Mouse (Mus musculus) cerebellum, postnatal 4 days (tissue): ENCODE measurements around the gene Dcdc2c.

Experiments used
- DNase-seq, 2 experiments: peaks; one replicate each; pipeline ENCODE4 v3.0.0; 2022; ENCODE audit warnings: low spot score in 2 of 2, mixed read lengths in 1 of 2

The Dcdc2c gene

GRCm38 (mm10) chr12:28458786-28459185 lies 93.4 kb downstream of the Dcdc2c start:
- DNase-seq: no peak

DNA sequence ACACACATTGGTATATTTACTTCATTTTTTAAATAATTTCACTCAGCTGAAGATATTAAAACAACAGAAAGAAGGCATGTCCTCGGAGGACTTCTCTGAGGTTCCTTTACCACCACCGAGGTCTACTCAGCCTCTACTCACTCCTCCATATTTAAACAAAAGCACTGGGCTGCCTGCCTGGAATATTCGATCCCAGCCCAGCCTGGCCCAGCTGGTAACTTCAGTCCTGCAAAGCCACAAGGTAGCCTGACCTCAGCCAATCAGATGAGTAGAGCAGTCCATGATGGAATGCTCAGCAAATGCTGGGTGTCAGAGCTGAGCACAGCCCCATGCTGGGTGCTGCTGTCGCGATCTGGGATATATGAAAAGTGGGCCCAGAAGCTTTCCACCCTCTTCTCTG lies 115.7 kb downstream of the Dcdc2c start:
- no peak for DNase-seq

DNA sequence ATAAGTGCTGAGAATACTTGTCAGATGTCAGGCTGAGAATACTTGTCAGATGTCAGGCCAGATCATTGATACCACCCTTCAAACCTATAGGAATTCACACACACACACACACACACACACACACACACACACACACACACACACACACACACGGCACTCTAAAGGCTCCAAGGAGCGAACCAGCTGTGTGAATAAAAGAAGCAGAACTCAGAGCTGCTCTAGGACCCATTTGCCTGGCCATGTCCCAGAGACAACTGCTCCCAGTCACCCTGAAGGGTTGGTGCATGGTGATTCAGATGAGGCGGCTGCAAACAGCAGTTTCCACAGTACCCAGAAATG lies 119.5 kb downstream of the Dcdc2c start:
- DNase-seq: no peak

- DNase-seq: peak; percentile 58 to 84
Measured at GRCm38 (mm10) chr12:28431832-28432728, 120.1 kb downstream of the Dcdc2c start.

- DNase-seq: no peak
Measured at GRCm38 (mm10) chr12:28429856-28430255, 122.3 kb downstream of the Dcdc2c start.

GRCm38 (mm10) chr12:28416957-28417356 lies 135.2 kb downstream of the Dcdc2c start:
- no peak for DNase-seq

GRCm38 (mm10) chr12:28407656-28408405 lies 144.4 kb downstream of the Dcdc2c start:
- no peak for DNase-seq

- DNase-seq: no peak
Measured at GRCm38 (mm10) chr12:28402256-28402655, 149.9 kb downstream of the Dcdc2c start.

DNA sequence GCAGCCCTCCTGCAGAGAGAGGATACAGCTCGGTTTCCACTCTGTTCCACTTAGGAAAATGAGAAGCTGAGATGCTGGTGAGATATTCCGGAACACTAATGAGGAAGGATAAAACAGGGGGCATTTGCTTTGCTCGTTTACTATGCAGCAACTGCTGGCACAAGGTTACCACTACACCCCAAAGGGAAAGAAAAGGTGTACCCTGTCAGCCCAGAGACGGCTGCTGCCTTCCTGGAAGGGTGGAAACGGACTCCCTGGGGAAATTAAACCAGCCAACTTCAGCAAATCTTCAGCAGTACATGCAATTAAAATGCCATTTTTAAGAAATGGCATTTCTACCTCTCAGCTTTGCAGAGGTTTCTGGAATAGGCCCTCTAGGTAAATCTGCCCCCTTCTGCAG lies 150.8 kb downstream of the Dcdc2c start:
- no peak for DNase-seq

GRCm38 (mm10) chr12:28392129-28392528 lies 160.1 kb downstream of the Dcdc2c start:
- no peak for DNase-seq
